Mouse (Mus musculus): ENCODE measurements at regions not wholly inside any gene's neighbourhood (a gene's known extent, or its start where the extent isn't known, plus 50 kb on each side); places are given as distances from the start of the nearest gene placed in this dataset.
A peak's percentile ranks its signal among the peaks of the same experiment; 100 is the strongest.

- Histone ChIP-seq H3K4me3 (ENCODE audit: low read depth, low read length) (no peak overlapping the region), H3K36me3 (ENCODE audit: control insufficient read depth, insufficient read depth, low read length) (no peaks in the 10 kb centered on the region), H3K4me1 (ENCODE audit: control insufficient read depth, insufficient read depth, low read length) (peaks cover 16% of the 10 kb centered on the region), H3K9ac (ENCODE audit: low read depth, low read length) (no peak overlapping the region), H3K27me3 (replicated peaks; ENCODE audit: control insufficient read depth, insufficient read depth, low read length) (no peaks in the 10 kb centered on the region), H3K27ac (replicated peaks; ENCODE audit: low read depth, low read length) (0 out of 2 replicates have a peak overlapping the region, but pooled peaks have one; percentile 6), H3K9me3 (ENCODE audit: control insufficient read depth, low read length) (no peaks in the 10 kb centered on the region), H3K4me2 (ENCODE audit: low read depth, low read length) (no peak overlapping the region)
- no peak for DNase-seq (ENCODE audit: low spot score)
- ATAC-seq (ENCODE audit: low read depth): no peak
- WGBS: 66% methylated on average over 5 of the region's 5 CpGs
Observed at GRCm38 (mm10) chr10:96685991-96686601, 69.3 kb downstream of the Btg1 start.

DNA sequence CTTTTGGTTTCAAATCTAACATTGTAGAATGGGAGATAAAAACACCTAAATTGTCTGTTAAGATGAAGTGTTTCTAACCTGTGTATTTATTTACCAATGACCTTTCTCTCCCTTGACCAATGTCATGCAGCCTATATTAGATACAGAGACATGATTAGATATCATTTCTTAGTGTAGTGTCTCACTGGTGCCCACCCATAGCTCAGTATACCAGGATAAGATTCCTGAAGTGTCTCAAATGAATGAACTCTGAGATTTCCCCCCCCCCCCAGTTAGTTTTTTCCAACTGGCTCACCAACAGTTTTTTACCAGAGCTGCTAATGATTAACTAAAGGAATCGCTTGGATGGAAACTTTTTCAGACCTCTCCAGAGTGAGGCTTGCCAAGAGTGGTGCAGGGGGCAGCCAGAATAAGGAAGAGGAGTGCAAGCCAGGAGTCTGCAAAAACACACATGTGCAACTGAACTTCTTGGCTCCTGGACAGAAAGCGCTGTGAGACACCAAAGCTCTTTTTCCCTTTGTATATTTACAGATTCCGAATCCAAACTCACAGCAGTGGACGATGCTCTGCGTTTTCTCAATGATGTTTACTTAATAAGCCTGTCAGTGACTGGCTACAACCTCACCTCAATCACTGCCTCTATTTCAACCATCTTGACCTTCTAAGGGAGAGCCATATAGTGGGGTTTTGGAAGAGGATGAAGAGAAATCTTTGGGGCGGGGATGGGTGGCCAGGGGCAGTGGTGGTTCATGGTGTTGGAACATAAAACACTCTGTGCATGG lies 70.0 kb downstream of the Btg1 start:
- no peaks in the 10 kb centered on the region for H3K27me3 ChIP-seq (replicated peaks; ENCODE audit: control insufficient read depth, insufficient read depth, low read length)
- no peaks in the 10 kb centered on the region for H3K9me3 ChIP-seq (ENCODE audit: control insufficient read depth, low read length)
- no peak overlapping the region for H3K4me2 ChIP-seq (ENCODE audit: low read depth, low read length)
- peak; percentile 96 for DNase-seq (ENCODE audit: low spot score)
- 42% methylated on average over 6 of the region's 6 CpGs for WGBS
- no peak overlapping the region for H3K4me3 ChIP-seq (ENCODE audit: low read depth, low read length)
- H3K27ac ChIP-seq (replicated peaks; ENCODE audit: low read depth, low read length): peak overlapping the region; percentile 50
- peaks cover 16% of the 10 kb centered on the region for H3K4me1 ChIP-seq (ENCODE audit: control insufficient read depth, insufficient read depth, low read length)
- ATAC-seq (ENCODE audit: low read depth): peak; percentile 88
- no peaks in the 10 kb centered on the region for H3K36me3 ChIP-seq (ENCODE audit: control insufficient read depth, insufficient read depth, low read length)
- H3K9ac ChIP-seq (ENCODE audit: low read depth, low read length): no peak overlapping the region

DNA sequence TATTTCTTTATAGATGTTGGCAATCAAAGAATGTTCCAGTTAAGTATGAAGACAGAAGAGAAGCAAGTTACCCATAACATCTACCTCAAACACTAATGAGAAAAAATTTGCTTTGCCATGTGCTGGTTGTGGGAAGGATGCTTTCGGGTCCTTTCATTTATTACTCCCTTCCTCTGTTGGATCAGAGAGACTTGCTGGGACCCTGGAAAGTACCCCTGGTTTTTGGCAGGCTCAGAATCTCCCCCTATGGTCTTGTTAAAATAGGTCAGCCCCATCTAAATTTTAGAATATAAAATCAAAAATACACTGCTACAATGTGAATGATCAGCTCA lies 70.6 kb downstream of the Btg1 start:
- Histone ChIP-seq H3K4me2 (ENCODE audit: low read depth, low read length) (no peak overlapping the region), H3K4me3 (ENCODE audit: low read depth, low read length) (no peak overlapping the region), H3K9me3 (ENCODE audit: control insufficient read depth, low read length) (no peaks in the 10 kb centered on the region), H3K4me1 (ENCODE audit: control insufficient read depth, insufficient read depth, low read length) (peaks cover 16% of the 10 kb centered on the region), H3K27me3 (replicated peaks; ENCODE audit: control insufficient read depth, insufficient read depth, low read length) (no peaks in the 10 kb centered on the region), H3K9ac (ENCODE audit: low read depth, low read length) (no peak overlapping the region), H3K36me3 (ENCODE audit: control insufficient read depth, insufficient read depth, low read length) (no peaks in the 10 kb centered on the region), H3K27ac (replicated peaks; ENCODE audit: low read depth, low read length) (peak overlapping the region; percentile 50)
- ATAC-seq (ENCODE audit: low read depth): no peak
- WGBS: 75% methylated on average over 1 of the region's 1 CpGs
- DNase-seq (ENCODE audit: low spot score): no peak

DNA sequence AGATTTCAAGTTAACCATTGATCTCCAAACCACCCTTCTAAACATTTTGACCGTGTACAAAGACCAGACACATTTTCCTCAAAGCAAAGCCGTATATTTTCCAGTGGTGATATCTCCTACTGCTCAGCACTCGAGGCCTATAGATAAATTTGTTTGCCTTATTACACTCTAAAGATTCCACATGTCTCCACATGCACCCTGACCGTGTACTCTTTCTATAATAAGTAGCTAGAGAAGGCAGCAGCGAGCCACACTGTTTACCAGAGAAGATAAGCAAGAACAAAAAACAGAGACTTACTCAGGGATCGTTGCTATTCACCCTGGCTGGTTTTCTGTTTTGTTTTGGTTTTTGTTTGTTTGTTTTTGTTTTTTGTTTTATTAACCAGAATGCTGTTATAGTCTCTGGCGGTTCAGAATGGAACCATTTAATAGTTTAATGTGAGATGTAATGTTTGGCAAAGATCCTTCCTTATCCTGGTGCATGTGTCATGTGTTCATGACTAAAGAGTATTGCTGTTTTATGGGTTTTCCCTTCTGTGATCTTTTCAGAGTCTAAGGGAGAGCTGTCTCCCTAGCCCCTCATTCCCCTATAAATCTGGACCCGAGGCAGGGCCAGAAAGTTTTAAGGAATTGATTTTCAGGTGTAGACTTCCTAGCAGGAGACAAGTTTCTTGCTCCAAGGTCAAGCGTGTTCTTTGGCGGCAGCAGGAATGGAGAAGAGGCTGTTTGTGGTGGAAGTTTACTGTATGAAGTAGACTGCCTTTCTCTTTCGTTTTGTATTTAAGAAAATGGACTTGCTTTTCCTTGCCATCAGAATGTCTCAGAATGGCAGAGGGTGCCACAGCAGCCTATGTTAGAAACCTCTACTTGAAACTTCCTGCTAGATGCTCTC lies 73.4 kb downstream of the Btg1 start:
- no peaks in the 10 kb centered on the region for H3K9me3 ChIP-seq (ENCODE audit: control insufficient read depth, low read length)
- no peak overlapping the region for H3K9ac ChIP-seq (ENCODE audit: low read depth, low read length)
- peaks cover 16% of the 10 kb centered on the region for H3K4me1 ChIP-seq (ENCODE audit: control insufficient read depth, insufficient read depth, low read length)
- H3K36me3 ChIP-seq (ENCODE audit: control insufficient read depth, insufficient read depth, low read length): no peaks in the 10 kb centered on the region
- WGBS: 72% methylated on average over 11 of the region's 11 CpGs
- no peaks in the 10 kb centered on the region for H3K27me3 ChIP-seq (replicated peaks; ENCODE audit: control insufficient read depth, insufficient read depth, low read length)
- DNase-seq (ENCODE audit: low spot score) (no peak), ATAC-seq (ENCODE audit: low read depth) (no peak)
- H3K27ac ChIP-seq (replicated peaks; ENCODE audit: low read depth, low read length): no peak overlapping the region
- H3K4me2 ChIP-seq (ENCODE audit: low read depth, low read length): no peak overlapping the region
- no peak overlapping the region for H3K4me3 ChIP-seq (ENCODE audit: low read depth, low read length)

DNA sequence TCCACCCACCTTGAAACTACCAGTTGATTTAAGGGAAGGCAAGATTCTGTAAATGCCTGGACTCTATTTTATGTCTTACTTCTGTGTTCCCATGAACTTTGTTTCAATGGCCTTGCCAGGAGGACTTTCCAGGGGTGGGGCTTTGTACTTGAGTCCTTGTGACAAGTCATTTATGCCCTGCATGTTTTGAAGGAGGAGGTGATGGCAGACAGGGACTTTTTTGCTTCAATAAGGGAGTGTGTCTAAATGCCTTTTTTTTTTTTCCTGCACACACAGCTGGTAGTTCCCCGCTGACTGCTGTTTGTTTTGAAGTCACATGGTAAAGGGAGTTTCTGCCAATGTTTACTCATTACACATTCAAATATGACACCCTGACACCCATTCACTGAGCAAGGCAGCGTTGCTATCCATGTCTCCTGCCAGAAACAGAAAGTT lies 74.1 kb downstream of the Btg1 start:
- Histone ChIP-seq H3K4me1 (ENCODE audit: control insufficient read depth, insufficient read depth, low read length) (peaks cover 16% of the 10 kb centered on the region), H3K9ac (ENCODE audit: low read depth, low read length) (no peak overlapping the region), H3K4me2 (ENCODE audit: low read depth, low read length) (no peak overlapping the region), H3K27ac (replicated peaks; ENCODE audit: low read depth, low read length) (no peak overlapping the region), H3K4me3 (ENCODE audit: low read depth, low read length) (no peak overlapping the region), H3K36me3 (ENCODE audit: control insufficient read depth, insufficient read depth, low read length) (no peaks in the 10 kb centered on the region), H3K27me3 (replicated peaks; ENCODE audit: control insufficient read depth, insufficient read depth, low read length) (no peaks in the 10 kb centered on the region), H3K9me3 (ENCODE audit: control insufficient read depth, low read length) (no peaks in the 10 kb centered on the region)
- peak; percentile 55 for DNase-seq (ENCODE audit: low spot score)
- WGBS: 41% methylated on average over 2 of the region's 2 CpGs
- ATAC-seq (ENCODE audit: low read depth): no peak

- H3K36me3 ChIP-seq (ENCODE audit: control insufficient read depth, insufficient read depth, low read length): no peaks in the 10 kb centered on the region
- H3K9ac ChIP-seq (ENCODE audit: low read depth, low read length): no peak overlapping the region
- no peak overlapping the region for H3K4me3 ChIP-seq (ENCODE audit: low read depth, low read length)
- no peaks in the 10 kb centered on the region for H3K9me3 ChIP-seq (ENCODE audit: control insufficient read depth, low read length)
- no peak overlapping the region for H3K4me2 ChIP-seq (ENCODE audit: low read depth, low read length)
- WGBS: 85% methylated on average over 6 of the region's 6 CpGs
- no peak overlapping the region for H3K27ac ChIP-seq (replicated peaks; ENCODE audit: low read depth, low read length)
- no peaks in the 10 kb centered on the region for H3K27me3 ChIP-seq (replicated peaks; ENCODE audit: control insufficient read depth, insufficient read depth, low read length)
- ATAC-seq (ENCODE audit: low read depth) (no peak), DNase-seq (ENCODE audit: low spot score) (no peak)
- peaks cover 12% of the 10 kb centered on the region for H3K4me1 ChIP-seq (ENCODE audit: control insufficient read depth, insufficient read depth, low read length)
Observed at GRCm38 (mm10) chr10:96691319-96691870, 74.6 kb downstream of the Btg1 start.

DNA sequence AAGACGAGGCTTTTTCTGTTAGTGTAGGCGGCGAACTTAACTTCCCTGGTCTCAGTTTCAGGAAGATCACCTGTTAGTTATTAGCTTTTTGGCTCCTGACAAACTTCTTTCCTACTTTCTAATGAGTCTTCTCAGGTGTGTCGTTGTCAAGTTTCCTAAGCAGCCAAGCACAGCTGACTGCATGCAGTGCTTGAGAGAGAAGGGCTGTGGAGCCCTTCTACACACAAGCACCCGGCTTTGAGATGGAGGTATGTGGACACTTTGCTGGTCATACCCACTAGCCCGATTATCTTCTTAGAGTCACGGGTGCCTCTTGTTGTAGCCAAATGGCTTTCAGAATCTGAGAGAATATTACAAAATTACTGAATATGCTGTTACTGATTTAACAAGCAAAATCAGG lies 76.0 kb downstream of the Btg1 start:
- 77% methylated on average over 7 of the region's 7 CpGs for WGBS
- H3K4me1 ChIP-seq (ENCODE audit: control insufficient read depth, insufficient read depth, low read length): peaks cover 4% of the 10 kb centered on the region; the same call in 1 of the 2 replicates
- H3K27me3 ChIP-seq (replicated peaks; ENCODE audit: control insufficient read depth, insufficient read depth, low read length): no peaks in the 10 kb centered on the region
- no peak for DNase-seq (ENCODE audit: low spot score)
- H3K4me3 ChIP-seq (ENCODE audit: low read depth, low read length): no peak overlapping the region
- no peak for ATAC-seq (ENCODE audit: low read depth)
- H3K9ac ChIP-seq (ENCODE audit: low read depth, low read length): no peak overlapping the region
- H3K4me2 ChIP-seq (ENCODE audit: low read depth, low read length): no peak overlapping the region
- H3K27ac ChIP-seq (replicated peaks; ENCODE audit: low read depth, low read length): no peak overlapping the region
- no peaks in the 10 kb centered on the region for H3K36me3 ChIP-seq (ENCODE audit: control insufficient read depth, insufficient read depth, low read length)
- H3K9me3 ChIP-seq (ENCODE audit: control insufficient read depth, low read length): no peaks in the 10 kb centered on the region

- H3K27ac ChIP-seq (replicated peaks; ENCODE audit: low read depth, low read length): no peak overlapping the region
- H3K27me3 ChIP-seq (replicated peaks; ENCODE audit: control insufficient read depth, insufficient read depth, low read length): no peaks in the 10 kb centered on the region
- H3K9me3 ChIP-seq (ENCODE audit: control insufficient read depth, low read length): no peaks in the 10 kb centered on the region
- H3K9ac ChIP-seq (ENCODE audit: low read depth, low read length): no peak overlapping the region
- no peak for ATAC-seq (ENCODE audit: low read depth)
- no peaks in the 10 kb centered on the region for H3K36me3 ChIP-seq (ENCODE audit: control insufficient read depth, insufficient read depth, low read length)
- no peak overlapping the region for H3K4me3 ChIP-seq (ENCODE audit: low read depth, low read length)
- H3K4me2 ChIP-seq (ENCODE audit: low read depth, low read length): no peak overlapping the region
- DNase-seq (ENCODE audit: low spot score): peak; percentile 35
- H3K4me1 ChIP-seq (ENCODE audit: control insufficient read depth, insufficient read depth, low read length): peaks cover 4% of the 10 kb centered on the region; the same call in 1 of the 2 replicates
- WGBS: 58% methylated on average over 6 of the region's 6 CpGs
Observed at GRCm38 (mm10) chr10:96693766-96694165, 77.0 kb downstream of the Btg1 start.
